Mouse (Mus musculus): ENCODE results near the gene Fbxw9.
A peak's percentile ranks its signal among the peaks of the same experiment; 100 is the strongest.

Fbxw9 gene

GRCm38 (mm10) chr8:85059879-85060616 lies at the start of gene Fbxw9:
TSS of gene Fbxw9 (plus strand) at chr8:85060055.
- DNase-seq: peak; percentile 88 to 90

GRCm38 (mm10) chr8:85011242-85011641 lies 48.6 kb upstream of the Fbxw9 start:
- DNase-seq: no peak

- peak; percentile 72 to 81 for DNase-seq
Observed at GRCm38 (mm10) chr8:85013230-85013840, 46.5 kb upstream of the Fbxw9 start.

GRCm38 (mm10) chr8:85014431-85014830 lies 45.4 kb upstream of the Fbxw9 start, which contains the start of gene Best2:
TSS of gene Best2 (minus strand) at chr8:85014531.
- DNase-seq: no peak

- no peak for DNase-seq
Observed at GRCm38 (mm10) chr8:85016724-85017123, 43.1 kb upstream of the Fbxw9 start.

GRCm38 (mm10) chr8:85017209-85017608 lies 42.6 kb upstream of the Fbxw9 start:
- DNase-seq: no peak

GRCm38 (mm10) chr8:85021514-85022055 lies 38.3 kb upstream of the Fbxw9 start:
- no peak for DNase-seq

GRCm38 (mm10) chr8:85023846-85024245 lies 36.0 kb upstream of the Fbxw9 start:
- no peak for DNase-seq

GRCm38 (mm10) chr8:85025098-85025932 lies 34.5 kb upstream of the Fbxw9 start, which contains the start of gene Asna1:
TSS of gene Asna1 (minus strand) at chr8:85025281.
- DNase-seq: peak; percentile 84 to 85

- DNase-seq: peak; percentile 97 to 98
Observed at GRCm38 (mm10) chr8:85026670-85027515, 33.0 kb upstream of the Fbxw9 start, which contains the start of gene Trir. TSS of gene Trir (plus strand) at chr8:85026823.

- peak in 1 of 2 experiments; percentile 27 for DNase-seq
Observed at GRCm38 (mm10) chr8:85027516-85027855, 32.4 kb upstream of the Fbxw9 start.

GRCm38 (mm10) chr8:85027922-85028321 lies 31.9 kb upstream of the Fbxw9 start:
- no peak for DNase-seq

- peak in 1 of 2 experiments; percentile 30 for DNase-seq
Observed at GRCm38 (mm10) chr8:85029271-85029670, 30.6 kb upstream of the Fbxw9 start.

- DNase-seq: peak in 1 of 2 experiments; percentile 13
Observed at GRCm38 (mm10) chr8:85032622-85033311, 27.1 kb upstream of the Fbxw9 start.

GRCm38 (mm10) chr8:85033867-85034266 lies 26.0 kb upstream of the Fbxw9 start:
- peak in 1 of 2 experiments; percentile 23 for DNase-seq

- peak; percentile 81 to 85 for DNase-seq
Observed at GRCm38 (mm10) chr8:85034764-85035163, 25.1 kb upstream of the Fbxw9 start.

- no peak for DNase-seq
Observed at GRCm38 (mm10) chr8:85035165-85035727, 24.6 kb upstream of the Fbxw9 start.

GRCm38 (mm10) chr8:85035728-85036310 lies 24.0 kb upstream of the Fbxw9 start:
- peak; percentile 37 to 46 for DNase-seq

- no peak for DNase-seq
Observed at GRCm38 (mm10) chr8:85036381-85036717, 23.5 kb upstream of the Fbxw9 start.

GRCm38 (mm10) chr8:85036718-85037365 lies 23.0 kb upstream of the Fbxw9 start, which contains the start of gene Tnpo2:
TSS of gene Tnpo2 (plus strand) at chr8:85036915.
- DNase-seq: peak; percentile 90 to 95
